In genomic region chr2:153499154-153499553, GRCm38 (mm10) we compare ENCODE assay signal across 13 mouse cellular contexts. TPM values are rescaled to one million over a fixed set of nuclear protein-coding genes. Genes with fewer than 3 reads are reported as not detected.
DNase-seq lines count a peak whose midpoint lies in the region; ATAC-seq and TF ChIP-seq lines count a peak whose summit lies in the region.
"Had no signal": no experiment of that assay in that cellular context is flagged by ENCODE, and none has a peak within 500 bp of the region (broad histone marks: within the 10 kb centered on the region; RNA-seq: fewer than 3 reads in every experiment).

No protein-coding gene starts in this region.

- no peaks in the 10 kb centered on the region for H3K36me3 ChIP-seq in heart, embryonic 12.5 days
- H3K36me3 ChIP-seq: embryonic facial prominence, embryonic 13.5 days; lung, embryonic 15.5 days had no signal

- H3K4me2 ChIP-seq in heart, embryonic 12.5 days: no peak overlapping the region
- H3K4me2 ChIP-seq: embryonic facial prominence, embryonic 13.5 days; heart, embryonic 11.5 days; lung, embryonic 15.5 days had no signal

- TF ChIP-seq POLR2A in embryonic fibroblast, embryonic 13.5 days (IDR thresholded peaks at IDR 0.05; ENCODE audit: low read depth, low read length): no peak

- ATAC-seq in heart, embryonic 12.5 days (ENCODE audit: insufficient number of reproducible peaks, low FRiP score): no peak

- H3K4me1 ChIP-seq in heart, embryonic 12.5 days (replicated peaks): peaks cover 40% of the 10 kb centered on the region
- no peaks in the 10 kb centered on the region for H3K4me1 ChIP-seq in embryonic fibroblast, embryonic 13.5 days (ENCODE audit: control insufficient read depth, insufficient read depth, low read length)

- H3K9ac ChIP-seq in heart, embryonic 12.5 days: no peak overlapping the region
- H3K9ac ChIP-seq: embryonic facial prominence, embryonic 13.5 days; lung, embryonic 15.5 days had no signal

- no peak overlapping the region for H3K27ac ChIP-seq in heart, embryonic 12.5 days (ENCODE audit: poor library complexity, severe bottlenecking)
- H3K27ac ChIP-seq in embryonic fibroblast, embryonic 13.5 days (ENCODE audit: insufficient read depth, low read length): no peak overlapping the region
- H3K27ac ChIP-seq: embryonic facial prominence, embryonic 13.5 days; lung, embryonic 15.5 days had no signal

- H3K4me3 ChIP-seq in heart, embryonic 12.5 days: no peak overlapping the region
- no peak overlapping the region for H3K4me3 ChIP-seq in embryonic fibroblast, embryonic 13.5 days (ENCODE audit: insufficient read depth, low read length)
- H3K4me3 ChIP-seq: embryonic facial prominence, embryonic 13.5 days; lung, embryonic 15.5 days had no signal

- peak; percentile 20 to 32 for DNase-seq in heart, adult 18-20 months
- peak; percentile 53 for DNase-seq in right cerebral cortex, adult 18-20 months
- no peak for DNase-seq in right cerebral cortex, adult 2 months (ENCODE audit: low spot score in 2 of 2)
- no peak for DNase-seq in thymus, adult 18-20 months
- no peak for DNase-seq in layer of hippocampus, postnatal 25 days (ENCODE audit: extremely low spot score in 1 of 2, low spot score in 1 of 2)
- DNase-seq in frontal cortex, postnatal 14 days (ENCODE audit: low spot score in 2 of 2): no peak

- no peaks in the 10 kb centered on the region for H3K27me3 ChIP-seq in heart, embryonic 12.5 days (replicated peaks)
- H3K27me3 ChIP-seq: lung, embryonic 15.5 days had no signal

- 55% methylated on average over 4 of the region's 4 CpGs for WGBS in heart, embryonic 12.5 days

- TF ChIP-seq CTCF in embryonic fibroblast, embryonic 13.5 days (IDR thresholded peaks at IDR 0.05; ENCODE audit: borderline replicate concordance, insufficient read depth, low read length): peak; percentile 19; the same call in 1 of the 2 replicates

- no peaks in the 10 kb centered on the region for H3K9me3 ChIP-seq in heart, embryonic 12.5 days (replicated peaks)
- H3K9me3 ChIP-seq: embryonic facial prominence, embryonic 13.5 days; lung, embryonic 15.5 days had no signal

RNA-seq across cellular contexts. Expression of gene 4930404H24Rik, which starts 6.6 kb away (rescaled TPM):
- total RNA-seq in heart, adult 18-20 months (2021): not detected
- polyA plus RNA-seq in heart, embryonic 12.5 days (2016; fragmentation: Nextera tagmentation; extraction: Ambion mirVana): not detected in 2 replicates
- polyA plus RNA-seq in embryonic fibroblast, embryonic 13.5 days (2011; ENCODE audit: insufficient read length, low read depth, missing spikeins): not detected in 2 replicates
- total RNA-seq in layer of hippocampus, postnatal 25 days (2021): not detected
- polyA plus RNA-seq: embryonic facial prominence, embryonic 13.5 days; heart, embryonic 11.5 days; kidney, embryonic 16.5 days; lung, embryonic 15.5 days; spleen, adult 2 months had no signal

RNA-seq across cellular contexts. Expression of gene Nol4l, which starts 30.6 kb away (rescaled TPM):
- total RNA-seq in heart, adult 18-20 months (2021): 1 to 10 TPM; 3.3 to 3.8 TPM
- polyA plus RNA-seq in heart, embryonic 12.5 days (2016; fragmentation: Nextera tagmentation; extraction: Ambion mirVana): 14.9 and 15.2 TPM in 2 replicates
- polyA plus RNA-seq in embryonic fibroblast, embryonic 13.5 days (2011; ENCODE audit: insufficient read length, low read depth, missing spikeins): 4.2 and 4.7 TPM in 2 replicates
- 10 to 100 TPM; 42.7 to 48.9 TPM for total RNA-seq in layer of hippocampus, postnatal 25 days (2021)

Comparison
In these comparisons a context has a peak if more than half of its experiments do, and no peak if none do; other contexts are left out.
1. DNase-seq: peak in heart, adult 18-20 months (2 of 2) and right cerebral cortex, adult 18-20 months (single experiment); none in right cerebral cortex, adult 2 months (0 of 2), thymus, adult 18-20 months (0 of 2), layer of hippocampus, postnatal 25 days (0 of 2) and frontal cortex, postnatal 14 days (0 of 2).
2. RNA of gene Nol4l, which starts 30.6 kb away (total RNA-seq): 42.7 to 48.9 TPM in layer of hippocampus, postnatal 25 days; 3.3 to 3.8 TPM in heart, adult 18-20 months; every median in the first group is over 4 times any median in the second.